Mouse (Mus musculus) layer of hippocampus, adult 11-12 months (tissue): Measurements from ENCODE around the gene Gpr89.

ENCODE experiments used
- DNase-seq: peaks from one replicate; pipeline ENCODE4 v3.0.0; 2022; ENCODE audit warnings: low spot score

The Gpr89 gene

GRCm38 (mm10) chr3:96904851-96905541 is at the start of gene Gpr89:
Gene Gpr89 (minus strand): TSS chr3:96905346.
- peak; percentile 94 for DNase-seq

- DNase-seq, result no peak
These were observed 48.5 kb upstream of the Gpr89 start for GRCm38 (mm10) chr3:96953489-96954233.

- DNase-seq, result no peak
These were observed 37.6 kb upstream of the Gpr89 start for GRCm38 (mm10) chr3:96942706-96943105.

- peak; percentile 92 for DNase-seq
These were observed 33.6 kb upstream of the Gpr89 start for GRCm38 (mm10) chr3:96938738-96939137.

GRCm38 (mm10) chr3:96937606-96938005 is 32.5 kb upstream of the Gpr89 start:
- peak; percentile 5 for DNase-seq

GRCm38 (mm10) chr3:96936241-96936640 is 31.1 kb upstream of the Gpr89 start:
- DNase-seq, result peak; percentile 17

GRCm38 (mm10) chr3:96931261-96931681 is 26.1 kb upstream of the Gpr89 start:
- no peak for DNase-seq

GRCm38 (mm10) chr3:96925920-96926319 is 20.8 kb upstream of the Gpr89 start, which contains the start of gene Gja8:
Gene Gja8 (minus strand): TSS chr3:96926020.
- DNase-seq, result no peak

- no peak for DNase-seq
These were observed 19.5 kb upstream of the Gpr89 start for GRCm38 (mm10) chr3:96924631-96925030.

- no peak for DNase-seq
These were observed 15.8 kb upstream of the Gpr89 start for GRCm38 (mm10) chr3:96920991-96921390.

GRCm38 (mm10) chr3:96905592-96905991 is 446 bp upstream of the Gpr89 start:
- no peak for DNase-seq

GRCm38 (mm10) chr3:96904393-96904792 is 753 bp downstream of the Gpr89 start, which contains the start of gene Gja5:
Gene Gja5 (plus strand): TSS chr3:96904693.
- no peak for DNase-seq

GRCm38 (mm10) chr3:96902336-96902999 is 2.7 kb downstream of the Gpr89 start:
- no peak for DNase-seq

GRCm38 (mm10) chr3:96883690-96884089 is 21.5 kb downstream of the Gpr89 start:
- DNase-seq, result no peak

GRCm38 (mm10) chr3:96882061-96882849 is 22.9 kb downstream of the Gpr89 start:
- no peak for DNase-seq

- DNase-seq, result no peak
These were observed 23.6 kb downstream of the Gpr89 start for GRCm38 (mm10) chr3:96881557-96881956.

GRCm38 (mm10) chr3:96880385-96880784 is 24.8 kb downstream of the Gpr89 start:
- no peak for DNase-seq

- no peak for DNase-seq
These were observed 25.6 kb downstream of the Gpr89 start for GRCm38 (mm10) chr3:96879536-96879935.

- no peak for DNase-seq
These were observed 30.2 kb downstream of the Gpr89 start for GRCm38 (mm10) chr3:96874808-96875571.

GRCm38 (mm10) chr3:96872501-96872900 is 32.6 kb downstream of the Gpr89 start:
- DNase-seq, result no peak

- DNase-seq, result no peak
These were observed 34.1 kb downstream of the Gpr89 start for GRCm38 (mm10) chr3:96871070-96871469.
